Mouse (Mus musculus): ENCODE data around the gene Slc6a4.

DNA sequence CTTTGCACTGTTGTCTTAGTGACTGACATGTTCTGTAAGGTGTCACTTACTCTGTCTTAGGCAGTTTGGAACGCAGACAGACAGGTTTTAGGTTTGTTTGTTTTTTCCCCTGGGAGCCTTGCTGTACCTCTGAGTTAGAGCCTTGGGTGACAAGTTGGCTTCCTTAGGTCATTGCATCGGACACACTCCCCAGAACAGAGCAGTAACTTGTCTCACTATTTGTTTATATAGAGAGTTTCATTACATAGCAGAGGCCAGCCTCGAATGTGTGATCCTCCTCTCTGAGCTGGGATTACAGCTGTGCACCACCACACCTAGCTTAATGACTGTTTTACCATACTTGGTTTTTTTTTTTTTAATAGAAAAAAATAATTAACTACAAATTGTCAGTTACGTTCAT, 16.0 kb upstream of the Slc6a4 start:
- TF ChIP-seq CTCF (IDR thresholded peaks at IDR 0.05): no peak
- no peak for TF ChIP-seq POLR2A (IDR thresholded peaks at IDR 0.05; ENCODE audit: insufficient read depth, low read depth, low read length)
- TF ChIP-seq EP300 (IDR thresholded peaks at IDR 0.05; ENCODE audit: insufficient read depth, low read depth, low read length): no peak

Data from heart, adult 2 months (tissue).